In the genomic region with DNA sequence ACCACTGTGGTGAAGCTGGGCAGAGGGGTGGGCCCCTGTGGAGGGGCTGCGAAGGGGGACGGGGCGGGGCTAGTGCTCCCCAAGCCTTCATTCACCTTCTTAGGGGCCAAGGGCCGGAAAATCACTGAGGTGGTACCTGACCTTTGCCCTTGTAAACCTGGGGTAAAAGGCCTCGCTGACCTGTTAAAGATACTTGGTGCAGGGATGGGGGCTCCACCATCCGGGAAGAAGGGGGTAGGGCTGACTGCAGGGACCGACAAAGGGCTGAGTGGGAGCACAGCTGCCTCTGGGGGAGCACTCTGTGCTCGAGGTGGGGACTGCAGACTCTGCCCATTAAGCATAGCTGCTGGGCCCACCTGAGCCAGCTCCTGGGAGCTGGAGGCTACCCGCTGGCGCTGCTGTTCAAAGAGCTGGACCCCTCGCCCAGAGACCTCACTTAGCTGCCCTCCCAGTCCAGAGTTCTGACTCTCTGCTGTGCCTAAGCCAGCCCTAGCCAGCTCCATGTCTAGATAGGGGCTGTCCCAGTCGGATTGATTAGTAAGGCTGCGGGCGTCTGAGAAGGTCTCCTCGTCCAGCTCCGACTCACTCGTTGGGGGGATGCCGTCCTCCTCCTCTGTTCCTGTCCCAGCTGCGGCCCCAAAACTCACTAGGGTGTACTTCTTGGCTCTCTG, we compare ENCODE assay signal across 8 mouse cellular contexts. TPM values are rescaled to one million over a fixed set of nuclear protein-coding genes. Genes with fewer than 3 reads are reported as not detected.
A peak's percentile ranks its signal among the peaks of the same experiment; 100 is the strongest.
DNase-seq lines count a peak whose midpoint lies in the region; ATAC-seq and TF ChIP-seq lines count a peak whose summit lies in the region.

No protein-coding gene starts in this region.

- H3K27ac ChIP-seq in heart, postnatal 0 days (ENCODE audit: low read depth): peak overlapping the region; percentile 99
- H3K27ac ChIP-seq in limb, embryonic 14.5 days (replicated peaks; ENCODE audit: low read depth, low read length): peak overlapping the region; percentile 94
- H3K27ac ChIP-seq in neural tube, embryonic 15.5 days (replicated peaks): peak overlapping the region; percentile 90

- 7% methylated on average over 19 of the region's 19 CpGs for WGBS in heart, postnatal 0 days
- 11% methylated on average over 18 of the region's 19 CpGs for WGBS in limb, embryonic 14.5 days
- WGBS in neural tube, embryonic 15.5 days: 11% methylated on average over 19 of the region's 19 CpGs

- ATAC-seq in megakaryocyte, adult 5-6 weeks (ENCODE audit: poor library complexity, severe bottlenecking): no peak
- ATAC-seq in heart, postnatal 0 days (ENCODE audit: insufficient read depth, low read depth): no peak
- no peak for ATAC-seq in limb, embryonic 14.5 days (ENCODE audit: low FRiP score, low read depth)
- ATAC-seq in neural tube, embryonic 15.5 days (ENCODE audit: low FRiP score): peak; percentile 45; the same call in 1 of the 2 replicates

- peak overlapping the region; percentile 76 for H3K4me2 ChIP-seq in heart, postnatal 0 days (ENCODE audit: low read depth, low read length)
- H3K4me2 ChIP-seq in limb, embryonic 14.5 days (replicated peaks; ENCODE audit: low read depth, low read length, severe bottlenecking): peak overlapping the region; percentile 85
- H3K4me2 ChIP-seq in neural tube, embryonic 15.5 days: peak overlapping the region; percentile 92

- DNase-seq in cerebellum, postnatal 25 days: peak; percentile 36 to 43
- no peak for DNase-seq in heart, postnatal 0 days (ENCODE audit: low spot score)
- DNase-seq in limb, embryonic 14.5 days (ENCODE audit: low spot score): no peak
- DNase-seq in natural killer cell, adult 2 months (ENCODE audit: low spot score in 2 of 2): no peak
- DNase-seq in Muller cell, postnatal 12 days (ENCODE audit: inconsistent ontology term): no peak

- peak overlapping the region; percentile 86 for H3K9ac ChIP-seq in heart, postnatal 0 days (replicated peaks; ENCODE audit: low read depth, low read length)
- peak overlapping the region; percentile 81 for H3K9ac ChIP-seq in limb, embryonic 14.5 days (ENCODE audit: low read depth, low read length, severe bottlenecking)
- peak overlapping the region; percentile 73 for H3K9ac ChIP-seq in neural tube, embryonic 15.5 days (replicated peaks)

- TF ChIP-seq EP300 in heart, postnatal 0 days (IDR thresholded peaks at IDR 0.05; ENCODE audit: low read depth): no peak

- peaks cover 52% of the 10 kb centered on the region for H3K4me1 ChIP-seq in megakaryocyte, embryonic 14.5 days
- H3K4me1 ChIP-seq in heart, postnatal 0 days (ENCODE audit: control insufficient read depth, insufficient read depth): peaks cover 19% of the 10 kb centered on the region
- peaks cover 26% of the 10 kb centered on the region for H3K4me1 ChIP-seq in limb, embryonic 14.5 days (ENCODE audit: control insufficient read depth, insufficient read depth, low read length)
- H3K4me1 ChIP-seq in neural tube, embryonic 15.5 days: peaks cover 20% of the 10 kb centered on the region

- peak overlapping the region; percentile 93 for H3K4me3 ChIP-seq in megakaryocyte, embryonic 14.5 days (replicated peaks)
- peak overlapping the region; percentile 52 for H3K4me3 ChIP-seq in heart, postnatal 0 days (ENCODE audit: low read depth, low read length)
- peak overlapping the region; percentile 74 for H3K4me3 ChIP-seq in limb, embryonic 14.5 days (replicated peaks; ENCODE audit: low read length)
- H3K4me3 ChIP-seq in neural tube, embryonic 15.5 days (replicated peaks): peak overlapping the region; percentile 62

- TF ChIP-seq POLR2A in limb, embryonic 14.5 days (IDR thresholded peaks at IDR 0.05; ENCODE audit: borderline replicate concordance, extremely low read depth, insufficient read depth, insufficient read length): no peak

- no peaks in the 10 kb centered on the region for H3K9me3 ChIP-seq in megakaryocyte, embryonic 14.5 days
- no peaks in the 10 kb centered on the region for H3K9me3 ChIP-seq in heart, postnatal 0 days (replicated peaks; ENCODE audit: control insufficient read depth, low read length)
- no peaks in the 10 kb centered on the region for H3K9me3 ChIP-seq in limb, embryonic 14.5 days (ENCODE audit: control insufficient read depth, low read length)
- H3K9me3 ChIP-seq in neural tube, embryonic 15.5 days (replicated peaks): no peaks in the 10 kb centered on the region

- H3K27me3 ChIP-seq in megakaryocyte, embryonic 14.5 days (replicated peaks): peaks cover 52% of the 10 kb centered on the region
- no peaks in the 10 kb centered on the region for H3K27me3 ChIP-seq in heart, postnatal 0 days (ENCODE audit: control insufficient read depth, insufficient read depth, low read length)
- H3K27me3 ChIP-seq in limb, embryonic 14.5 days (ENCODE audit: control insufficient read depth, insufficient read depth, low read length): no peaks in the 10 kb centered on the region
- H3K27me3 ChIP-seq in neural tube, embryonic 15.5 days (replicated peaks): peaks cover 5% of the 10 kb centered on the region; the same call in 1 of the 2 replicates

- no peaks in the 10 kb centered on the region for H3K36me3 ChIP-seq in megakaryocyte, embryonic 14.5 days (replicated peaks; ENCODE audit: low read length)
- peaks cover 7% of the 10 kb centered on the region for H3K36me3 ChIP-seq in heart, postnatal 0 days (replicated peaks; ENCODE audit: control insufficient read depth, insufficient read depth, low read length)
- H3K36me3 ChIP-seq in limb, embryonic 14.5 days (ENCODE audit: control insufficient read depth, insufficient read depth, low read length): no peaks in the 10 kb centered on the region
- no peaks in the 10 kb centered on the region for H3K36me3 ChIP-seq in neural tube, embryonic 15.5 days

- TF ChIP-seq CTCF in heart, postnatal 0 days (IDR thresholded peaks at IDR 0.05; ENCODE audit: low read depth): no peak

RNA-seq across cellular contexts. Expression of a gene that starts 5.5 kb away (rescaled TPM):
- polyA plus RNA-seq in megakaryocyte, embryonic 14.5 days (2012; ENCODE audit: insufficient read depth, low replicate concordance): not detected in 2 replicates
- total RNA-seq in megakaryocyte, adult 5-6 weeks (2015): 0.76 TPM in 1 of 2 replicates, not detected in the other
- 0.51 TPM in 1 of 2 replicates, not detected in the other for total RNA-seq in megakaryocyte, adult 5-6 weeks (2017)
- 17.7 and 25.0 TPM in 2 replicates for total RNA-seq in heart, postnatal 0 days (2014; rRNA removed; ENCODE audit: low replicate concordance)
- 11.5 and 13.0 TPM in 2 replicates for polyA plus RNA-seq in heart, postnatal 0 days (2015; fragmentation: Nextera tagmentation; extraction: Ambion mirVana)
- 6.9 and 8.5 TPM in 2 replicates for polyA plus RNA-seq in limb, embryonic 14.5 days (2012; rRNA removed)
- 3.8 and 9.7 TPM in 2 replicates for polyA plus RNA-seq in limb, embryonic 14.5 days (2014; fragmentation: Nextera tagmentation; extraction: Ambion mirVana)
- polyA plus RNA-seq in neural tube, embryonic 15.5 days (2015; fragmentation: Nextera tagmentation; extraction: Ambion mirVana): 1.1 and 2.5 TPM in 2 replicates

RNA-seq across cellular contexts. Expression of a gene that starts 6.4 kb away (rescaled TPM):
- polyA plus RNA-seq in megakaryocyte, embryonic 14.5 days (2012; ENCODE audit: insufficient read depth, low replicate concordance): 0.23 and 0.74 TPM in 2 replicates
- 0.07 TPM in 1 of 2 replicates, not detected in the other for total RNA-seq in megakaryocyte, adult 5-6 weeks (2015)
- not detected in 2 replicates for total RNA-seq in megakaryocyte, adult 5-6 weeks (2017)
- 190 and 249 TPM in 2 replicates for total RNA-seq in heart, postnatal 0 days (2014; rRNA removed; ENCODE audit: low replicate concordance)
- polyA plus RNA-seq in heart, postnatal 0 days (2015; fragmentation: Nextera tagmentation; extraction: Ambion mirVana): 96.8 and 104 TPM in 2 replicates
- 25.4 and 27.1 TPM in 2 replicates for polyA plus RNA-seq in limb, embryonic 14.5 days (2012; rRNA removed)
- 25.2 and 31.5 TPM in 2 replicates for polyA plus RNA-seq in limb, embryonic 14.5 days (2014; fragmentation: Nextera tagmentation; extraction: Ambion mirVana)
- polyA plus RNA-seq in neural tube, embryonic 15.5 days (2015; fragmentation: Nextera tagmentation; extraction: Ambion mirVana): 1.4 and 2.4 TPM in 2 replicates

RNA-seq across cellular contexts. Expression of a gene that starts 12.3 kb away (rescaled TPM):
- 49.1 and 52.5 TPM in 2 replicates for polyA plus RNA-seq in megakaryocyte, embryonic 14.5 days (2012; ENCODE audit: insufficient read depth, low replicate concordance)
- total RNA-seq in megakaryocyte, adult 5-6 weeks (2015): 34.2 and 48.4 TPM in 2 replicates
- total RNA-seq in megakaryocyte, adult 5-6 weeks (2017): 69.7 and 90.0 TPM in 2 replicates
- 71.2 and 91.6 TPM in 2 replicates for total RNA-seq in heart, postnatal 0 days (2014; rRNA removed; ENCODE audit: low replicate concordance)
- polyA plus RNA-seq in heart, postnatal 0 days (2015; fragmentation: Nextera tagmentation; extraction: Ambion mirVana): 42.6 and 42.9 TPM in 2 replicates
- 149 and 207 TPM in 2 replicates for polyA plus RNA-seq in limb, embryonic 14.5 days (2012; rRNA removed)
- 77.2 and 84.0 TPM in 2 replicates for polyA plus RNA-seq in limb, embryonic 14.5 days (2014; fragmentation: Nextera tagmentation; extraction: Ambion mirVana)
- polyA plus RNA-seq in neural tube, embryonic 15.5 days (2015; fragmentation: Nextera tagmentation; extraction: Ambion mirVana): 84.3 and 87.4 TPM in 2 replicates

RNA-seq across cellular contexts. Expression of a gene that starts 20.9 kb away (rescaled TPM):
- 1.5 TPM in 1 of 2 replicates, not detected in the other for polyA plus RNA-seq in megakaryocyte, embryonic 14.5 days (2012; ENCODE audit: insufficient read depth, low replicate concordance)
- total RNA-seq in megakaryocyte, adult 5-6 weeks (2015): 1.5 and 2.2 TPM in 2 replicates
- total RNA-seq in megakaryocyte, adult 5-6 weeks (2017): 1.8 and 2.5 TPM in 2 replicates
- total RNA-seq in heart, postnatal 0 days (2014; rRNA removed; ENCODE audit: low replicate concordance): 8.8 and 29.8 TPM in 2 replicates
- 2.8 and 3.0 TPM in 2 replicates for polyA plus RNA-seq in heart, postnatal 0 days (2015; fragmentation: Nextera tagmentation; extraction: Ambion mirVana)
- 16.3 and 17.3 TPM in 2 replicates for polyA plus RNA-seq in limb, embryonic 14.5 days (2012; rRNA removed)
- 9.6 and 11.0 TPM in 2 replicates for polyA plus RNA-seq in limb, embryonic 14.5 days (2014; fragmentation: Nextera tagmentation; extraction: Ambion mirVana)
- polyA plus RNA-seq in neural tube, embryonic 15.5 days (2015; fragmentation: Nextera tagmentation; extraction: Ambion mirVana): 9.1 and 9.7 TPM in 2 replicates

RNA-seq across cellular contexts. Expression of a gene that starts 33.0 kb away (rescaled TPM):
- polyA plus RNA-seq in megakaryocyte, embryonic 14.5 days (2012; ENCODE audit: insufficient read depth, low replicate concordance): 8.5 and 13.9 TPM in 2 replicates
- 9.1 and 12.5 TPM in 2 replicates for total RNA-seq in megakaryocyte, adult 5-6 weeks (2015)
- 4.9 and 6.5 TPM in 2 replicates for total RNA-seq in megakaryocyte, adult 5-6 weeks (2017)
- total RNA-seq in heart, postnatal 0 days (2014; rRNA removed; ENCODE audit: low replicate concordance): 11.1 and 14.2 TPM in 2 replicates
- 11.4 and 11.9 TPM in 2 replicates for polyA plus RNA-seq in heart, postnatal 0 days (2015; fragmentation: Nextera tagmentation; extraction: Ambion mirVana)
- 22.6 and 26.7 TPM in 2 replicates for polyA plus RNA-seq in limb, embryonic 14.5 days (2012; rRNA removed)
- polyA plus RNA-seq in limb, embryonic 14.5 days (2014; fragmentation: Nextera tagmentation; extraction: Ambion mirVana): 26.9 and 29.2 TPM in 2 replicates
- 30.0 and 31.5 TPM in 2 replicates for polyA plus RNA-seq in neural tube, embryonic 15.5 days (2015; fragmentation: Nextera tagmentation; extraction: Ambion mirVana)

Comparison
In these comparisons a context has a peak if more than half of its experiments do, and no peak if none do; other contexts are left out.
1. DNase-seq: peak in cerebellum, postnatal 25 days (2 of 2); none in heart, postnatal 0 days (single experiment), limb, embryonic 14.5 days (single experiment), natural killer cell, adult 2 months (0 of 2) and Muller cell, postnatal 12 days (single experiment).
2. Peak in every context shown above with its lines, with median percentiles within 50 percentile points of each other: H3K4me3 ChIP-seq, H3K27ac ChIP-seq, H3K4me2 ChIP-seq and H3K9ac ChIP-seq.